Mouse (Mus musculus) gastrocnemius, postnatal 4 days (tissue): ENCODE data around the gene Serpina7. TPM values are rescaled to one million over a fixed set of nuclear protein-coding genes. Genes with fewer than 3 reads are reported as not detected.

ENCODE experiments used
- DNase-seq, 2 experiments: peaks; one replicate each; pipeline ENCODE4 v3.0.0; 2021 to 2022; ENCODE audit warnings: low spot score in 2 of 2, mixed read lengths in 2 of 2
- long read RNA-seq, 2 experiments: library from polyadenylated mRNA; stranded (forward); transcript quantifications; one replicate each; pipeline ENCODE4 v2.0.0; 2021
- total RNA-seq, 2 experiments: library from RNA; stranded (reverse); gene quantifications; 2 replicates each; pipeline ENCODE4 v1.2.3; 2021

The Serpina7 gene
- under 1 TPM in 1 of 2 experiments, not detected in 1; 0.36 TPM for total RNA-seq
- long read RNA-seq, experiment 1: 0 reads
- long read RNA-seq, experiment 2: 0 reads

DNA sequence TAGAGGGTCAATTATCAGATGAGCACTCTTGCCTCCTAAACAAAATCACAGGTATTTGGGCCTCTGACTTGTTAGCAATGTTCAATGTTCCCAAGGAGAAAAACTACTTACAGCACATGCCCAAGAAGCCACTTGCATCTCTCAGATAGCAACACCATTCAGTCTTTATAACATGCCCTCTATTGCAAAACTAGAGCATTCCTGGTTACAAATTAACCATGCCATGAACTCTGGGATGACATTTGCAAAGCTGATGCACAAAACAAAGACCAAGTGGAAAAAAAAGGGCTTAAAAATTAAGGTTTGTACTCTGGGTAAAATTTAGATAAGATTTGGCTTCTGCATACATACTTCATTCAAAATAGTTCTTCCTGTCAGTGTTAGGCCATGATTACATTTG is at the start of gene Serpina7:
Serpina7 (minus strand) TSS at position 160 of the 400 bp plus-strand sequence.
- DNase-seq: no peak

DNA sequence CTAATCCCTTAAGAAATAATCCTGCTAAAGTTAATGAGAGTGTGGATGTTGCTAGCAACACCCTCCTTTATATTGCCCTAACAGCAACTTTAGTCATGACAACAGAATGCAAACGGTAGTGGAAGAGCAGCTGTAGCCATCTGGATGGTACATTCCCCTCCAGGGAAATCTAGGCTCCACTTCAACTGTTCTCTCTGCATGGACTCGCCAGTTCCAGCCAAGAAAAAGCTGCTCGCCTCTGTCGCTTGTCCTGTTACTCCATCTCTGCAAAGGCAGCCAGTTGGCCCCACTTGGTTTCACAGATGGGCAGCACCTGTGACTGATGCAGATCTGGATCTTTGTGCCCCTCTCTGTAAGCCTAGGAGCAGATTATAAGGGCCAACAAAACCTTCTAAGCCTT is 49.0 kb upstream of the Serpina7 start:
- DNase-seq: peak in 1 of 2 experiments; percentile 6

DNA sequence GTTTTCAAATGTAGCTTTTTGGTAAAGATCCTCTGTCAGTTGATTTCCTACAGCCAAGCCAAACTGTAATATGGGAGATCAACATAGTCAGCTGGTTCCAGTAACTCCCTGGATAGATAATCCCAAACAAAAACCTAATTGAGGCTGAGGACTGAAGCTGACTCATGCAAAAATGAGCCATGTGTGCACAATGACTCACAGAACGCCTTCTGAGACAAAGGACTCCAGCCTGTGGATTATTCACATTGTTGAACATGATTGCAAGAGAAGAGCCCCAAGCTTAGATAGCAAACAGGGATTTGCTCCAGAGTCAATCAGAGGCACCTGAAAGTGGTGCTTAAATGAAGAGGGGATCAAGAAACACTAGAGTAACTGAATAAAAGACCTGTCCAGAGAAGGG is 12.2 kb upstream of the Serpina7 start:
- DNase-seq: no peak

DNA sequence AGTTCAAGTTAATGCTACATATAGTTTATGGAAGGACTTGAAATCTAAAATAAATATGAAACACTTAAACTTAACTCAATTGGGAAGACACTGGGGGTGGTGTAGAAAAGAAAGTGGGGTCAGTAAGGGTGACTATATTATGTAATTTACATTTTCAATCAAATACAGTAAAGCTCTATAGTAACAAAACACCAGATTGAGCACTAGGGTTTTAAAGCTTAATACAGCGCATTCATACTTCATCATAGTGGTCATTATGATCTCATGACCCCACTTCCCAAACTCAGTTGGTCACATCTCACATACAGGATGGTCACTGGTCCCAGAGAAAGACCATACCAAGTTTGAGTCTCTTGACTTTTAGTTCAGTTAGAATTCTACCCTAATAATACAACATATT is 907 bp upstream of the Serpina7 start, which contains the start of gene 4930513O06Rik:
4930513O06Rik (plus strand) TSS at position 301 of the 400 bp plus-strand sequence.
- no peak for DNase-seq

DNA sequence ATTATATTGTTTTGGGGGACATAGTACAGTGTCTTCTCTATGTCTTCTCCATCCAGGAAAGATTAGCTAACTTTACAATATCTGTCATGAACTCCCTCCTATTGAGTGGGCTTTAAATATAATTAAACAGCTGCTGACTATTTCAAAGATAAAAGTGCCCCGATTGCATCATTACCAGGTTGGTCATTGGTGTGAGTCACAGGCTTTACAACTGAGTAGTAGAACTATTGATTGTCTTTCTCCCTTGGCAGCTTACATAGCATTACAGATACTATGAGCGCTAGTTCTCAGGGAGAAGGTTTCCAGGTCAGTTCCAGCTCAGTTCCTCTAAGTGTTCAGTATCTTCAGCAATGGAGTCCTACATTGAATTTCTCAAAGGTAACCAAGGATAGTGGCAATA is 6.5 kb downstream of the Serpina7 start:
- DNase-seq: no peak

DNA sequence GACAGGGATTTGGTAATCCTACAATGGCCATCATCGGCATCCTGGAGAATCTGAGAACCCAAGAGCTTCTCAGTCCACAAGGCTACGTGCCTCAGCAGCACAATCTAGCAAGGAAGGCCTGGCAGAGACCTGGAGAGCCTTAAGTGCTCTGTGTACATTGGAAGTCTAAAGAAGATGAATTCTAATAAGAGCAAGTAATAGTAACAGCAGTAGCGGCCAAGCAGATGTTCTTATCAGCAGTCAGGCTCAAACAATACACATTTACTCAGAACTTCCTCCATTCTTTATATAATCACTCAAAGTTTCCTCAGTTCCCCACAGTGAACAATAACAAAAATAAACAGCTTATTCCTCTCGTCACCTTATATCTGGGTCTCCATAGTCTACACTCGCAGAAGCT is 21.0 kb downstream of the Serpina7 start:
- no peak for DNase-seq

GRCm38 (mm10) chrX:139053149-139053548 is 31.9 kb downstream of the Serpina7 start:
- DNase-seq: no peak

- DNase-seq: peak in 1 of 2 experiments; percentile 6
These were observed 33.1 kb downstream of the Serpina7 start for GRCm38 (mm10) chrX:139051976-139052375.

GRCm38 (mm10) chrX:139041148-139041547 is 43.9 kb downstream of the Serpina7 start:
- DNase-seq: no peak

GRCm38 (mm10) chrX:139039314-139039713 is 45.7 kb downstream of the Serpina7 start:
- DNase-seq: no peak

GRCm38 (mm10) chrX:139037666-139038065 is 47.4 kb downstream of the Serpina7 start:
- no peak for DNase-seq

Other genes starting within 250 kb of the Serpina7 start
- gene Nrk, start 170.8 kb downstream of the Serpina7 start, total RNA-seq: 100 to 1,000 TPM; 315 to 348 TPM
- gene 4930513O06Rik, start 1.0 kb upstream of the Serpina7 start, total RNA-seq: not detected
- gene 4933428M09Rik, start 94.0 kb upstream of the Serpina7 start, total RNA-seq: not detected
- gene Mum1l1, start 124.8 kb upstream of the Serpina7 start, total RNA-seq: 10 to 100 TPM; 21.4 to 23.4 TPM
- not detected for gene Trap1a, start 248.4 kb upstream of the Serpina7 start, total RNA-seq